Mouse (Mus musculus) embryonic facial prominence, embryonic 13.5 days (tissue): ENCODE results near the gene Tspan11. TPM values are rescaled to one million over a fixed set of nuclear protein-coding genes. Genes with fewer than 3 reads are reported as not detected.

Experiments
- ATAC-seq: fragments of 200-750 bp; cut with Nextera tagmentation; 2 replicates; pipeline ENCODE4 v1.8.0; 2017; ENCODE audit warnings: low read depth; ENCODE audit not compliant: insufficient number of reproducible peaks, insufficient read depth, low FRiP score, low TSS enrichment
- H3K27ac ChIP-seq: fragments of 300-500 bp; sonication (generic); 2 replicates; pipeline ENCODE4 v1.5.1; 2015; ENCODE audit warnings: moderate library complexity, mild to moderate bottlenecking, inconsistent platforms
- H3K27me3 ChIP-seq: fragments of 300-500 bp; sonication (generic); 2 replicates; pipeline ENCODE4 v1.6.1; 2015; ENCODE audit warnings: mild to moderate bottlenecking, inconsistent platforms
- H3K36me3 ChIP-seq: fragments of 300-500 bp; sonication (generic); 2 replicates; pipeline ENCODE4 v1.6.1; 2015; ENCODE audit warnings: mild to moderate bottlenecking, inconsistent platforms
- H3K4me1 ChIP-seq: fragments of 300-500 bp; sonication (generic); 2 replicates; pipeline ENCODE4 v1.6.1; 2015; ENCODE audit warnings: inconsistent platforms
- H3K4me2 ChIP-seq: fragments of 300-500 bp; sonication (generic); 2 replicates; pipeline ENCODE4 v1.6.1; 2015; ENCODE audit warnings: moderate library complexity, mild to moderate bottlenecking, inconsistent platforms
- H3K4me3 ChIP-seq: fragments of 300-500 bp; sonication (generic); 2 replicates; pipeline ENCODE4 v1.5.1; 2015; ENCODE audit warnings: mild to moderate bottlenecking, inconsistent platforms
- H3K9ac ChIP-seq: fragments of 300-500 bp; sonication (generic); 2 replicates; pipeline ENCODE4 v1.6.1; 2015; ENCODE audit warnings: mild to moderate bottlenecking, inconsistent platforms
- H3K9me3 ChIP-seq: fragments of 300-500 bp; sonication (generic); 2 replicates; pipeline ENCODE4 v1.6.1; 2016; ENCODE audit warnings: inconsistent platforms
- WGBS: fragments of 180-500 bp; shearing (Covaris S2); methylation state at CpG from one replicate; pipeline ENCODE4 v1.1.7; 2015; ENCODE audit warnings: mixed read lengths; 5-methylcytosine and 5-hydroxymethylcytosine counted together
- polyA plus RNA-seq: library from polyadenylated mRNA; unstranded; fragments of >200 nt; fragmentation: Nextera tagmentation; extraction: Ambion mirVana; gene quantifications from 2 replicates; pipeline ENCODE4 v1.2.1, GENCODE M21; 2015

Tspan11 gene
- polyA plus RNA-seq, 1 experiment from 2014 or later, result 30.3 TPM

- Histone ChIP-seq H3K27me3 (no peaks in the 10 kb centered on the region), H3K9ac (no peak overlapping the region), H3K4me1 (peaks cover 16% of the 10 kb centered on the region), H3K9me3 (no peaks in the 10 kb centered on the region), H3K27ac (no peak overlapping the region), H3K4me2 (no peak overlapping the region), H3K4me3 (no peak overlapping the region), H3K36me3 (peaks cover 14% of the 10 kb centered on the region)
- WGBS, result 54% methylated on average over 5 of the region's 5 CpGs
- ATAC-seq, result no peak
Observed at GRCm38 (mm10) chr6:127970848-127971247, 83.5 kb downstream of the Tspan11 start.

GRCm38 (mm10) chr6:127971931-127972330 lies 84.5 kb downstream of the Tspan11 start:
- WGBS, result 76% methylated on average over 5 of the region's 5 CpGs

GRCm38 (mm10) chr6:127973553-127973952 lies 86.2 kb downstream of the Tspan11 start:
- WGBS, result 58% methylated on average over 6 of the region's 6 CpGs
- no peak overlapping the region for H3K9ac ChIP-seq
- H3K4me3 ChIP-seq, result no peak overlapping the region
- H3K27ac ChIP-seq, result peak overlapping the region; percentile 40; the same call in 1 of the 2 replicates
- no peaks in the 10 kb centered on the region for H3K9me3 ChIP-seq
- peaks cover 13% of the 10 kb centered on the region for H3K4me1 ChIP-seq
- H3K36me3 ChIP-seq, result peaks cover 4% of the 10 kb centered on the region; the same call in 1 of the 2 replicates
- H3K27me3 ChIP-seq, result no peaks in the 10 kb centered on the region
- no peak overlapping the region for H3K4me2 ChIP-seq
- ATAC-seq, result no peak

More at GRCm38 (mm10) chr6:127971931-127972330, 84.5 kb downstream of the Tspan11 start:
- no peak overlapping the region for H3K9ac ChIP-seq
- no peak overlapping the region for H3K27ac ChIP-seq
- H3K36me3 ChIP-seq, result peaks cover 3% of the 10 kb centered on the region; the same call in 1 of the 2 replicates
- H3K4me1 ChIP-seq, result peaks cover 15% of the 10 kb centered on the region
- no peak overlapping the region for H3K4me2 ChIP-seq
- ATAC-seq, result no peak
- H3K27me3 ChIP-seq, result no peaks in the 10 kb centered on the region
- no peaks in the 10 kb centered on the region for H3K9me3 ChIP-seq
- H3K4me3 ChIP-seq, result no peak overlapping the region

GRCm38 (mm10) chr6:127974000-127974399 lies 86.6 kb downstream of the Tspan11 start:
- ATAC-seq, result no peak
- Histone ChIP-seq H3K27ac (peak overlapping the region; percentile 40; the same call in 1 of the 2 replicates), H3K4me1 (peaks cover 17% of the 10 kb centered on the region), H3K4me3 (no peak overlapping the region), H3K4me2 (no peak overlapping the region), H3K36me3 (peaks cover 4% of the 10 kb centered on the region; the same call in 1 of the 2 replicates), H3K9me3 (no peaks in the 10 kb centered on the region), H3K27me3 (no peaks in the 10 kb centered on the region), H3K9ac (no peak overlapping the region)
- 54% methylated on average over 9 of the region's 9 CpGs for WGBS

GRCm38 (mm10) chr6:127976695-127977094 lies 89.3 kb downstream of the Tspan11 start:
- no peak overlapping the region for H3K9ac ChIP-seq
- peaks cover 4% of the 10 kb centered on the region; the same call in 1 of the 2 replicates for H3K36me3 ChIP-seq
- ATAC-seq, result no peak
- H3K4me1 ChIP-seq, result peaks cover 26% of the 10 kb centered on the region
- no peaks in the 10 kb centered on the region for H3K27me3 ChIP-seq
- H3K9me3 ChIP-seq, result no peaks in the 10 kb centered on the region
- 79% methylated on average over 6 of the region's 6 CpGs for WGBS
- no peak overlapping the region for H3K4me2 ChIP-seq
- no peak overlapping the region for H3K4me3 ChIP-seq
- H3K27ac ChIP-seq, result no peak overlapping the region

- peaks cover 21% of the 10 kb centered on the region for H3K4me1 ChIP-seq
- H3K9ac ChIP-seq, result no peak overlapping the region
- H3K4me3 ChIP-seq, result no peak overlapping the region
- WGBS, result 74% methylated on average over 20 of the region's 20 CpGs
- H3K27ac ChIP-seq, result no peak overlapping the region
- H3K9me3 ChIP-seq, result no peaks in the 10 kb centered on the region
- no peaks in the 10 kb centered on the region for H3K27me3 ChIP-seq
- ATAC-seq, result no peak
- H3K36me3 ChIP-seq, result peaks cover 4% of the 10 kb centered on the region; the same call in 1 of the 2 replicates
- H3K4me2 ChIP-seq, result no peak overlapping the region
Observed at GRCm38 (mm10) chr6:127978941-127979340, 91.6 kb downstream of the Tspan11 start.

GRCm38 (mm10) chr6:127979831-127980230 lies 92.4 kb downstream of the Tspan11 start:
- WGBS, result 91% methylated on average over 5 of the region's 5 CpGs
- peaks cover 19% of the 10 kb centered on the region for H3K4me1 ChIP-seq
- H3K27ac ChIP-seq, result no peak overlapping the region

GRCm38 (mm10) chr6:127980381-127981045 lies 93.1 kb downstream of the Tspan11 start:
- no peak for ATAC-seq
- Histone ChIP-seq H3K4me1 (peaks cover 24% of the 10 kb centered on the region), H3K9ac (no peak overlapping the region), H3K27me3 (no peaks in the 10 kb centered on the region), H3K4me2 (no peak overlapping the region), H3K4me3 (no peak overlapping the region), H3K36me3 (peaks cover 7% of the 10 kb centered on the region; the same call in 1 of the 2 replicates), H3K27ac (0 out of 2 replicates have a peak overlapping the region, but pooled peaks have one; percentile 13), H3K9me3 (no peaks in the 10 kb centered on the region)
- WGBS, result 65% methylated on average over 11 of the region's 11 CpGs

More at GRCm38 (mm10) chr6:127979831-127980230, 92.4 kb downstream of the Tspan11 start:
- H3K4me2 ChIP-seq, result no peak overlapping the region
- no peak overlapping the region for H3K9ac ChIP-seq
- H3K4me3 ChIP-seq, result no peak overlapping the region
- ATAC-seq, result no peak
- H3K36me3 ChIP-seq, result peaks cover 7% of the 10 kb centered on the region; the same call in 1 of the 2 replicates
- no peaks in the 10 kb centered on the region for H3K9me3 ChIP-seq
- H3K27me3 ChIP-seq, result no peaks in the 10 kb centered on the region

GRCm38 (mm10) chr6:127981176-127981575 lies 93.8 kb downstream of the Tspan11 start:
- Histone ChIP-seq H3K36me3 (peaks cover 7% of the 10 kb centered on the region; the same call in 1 of the 2 replicates), H3K27me3 (no peaks in the 10 kb centered on the region), H3K9ac (no peak overlapping the region), H3K4me2 (no peak overlapping the region), H3K27ac (0 out of 2 replicates have a peak overlapping the region, but pooled peaks have one; percentile 13), H3K4me3 (no peak overlapping the region), H3K4me1 (peaks cover 29% of the 10 kb centered on the region), H3K9me3 (no peaks in the 10 kb centered on the region)
- WGBS, result 61% methylated on average over 8 of the region's 8 CpGs
- no peak for ATAC-seq

- 24% methylated on average over 9 of the region's 9 CpGs for WGBS
- 0 out of 2 replicates have a peak overlapping the region, but pooled peaks have one; percentile 40 for H3K9ac ChIP-seq
- H3K27ac ChIP-seq, result no peak overlapping the region
- no peak overlapping the region for H3K4me3 ChIP-seq
- H3K4me1 ChIP-seq, result peaks cover 35% of the 10 kb centered on the region
- ATAC-seq, result no peak
- H3K36me3 ChIP-seq, result 0 out of 2 replicates have a peak, but pooled peaks cover 10% of the 10 kb centered on the region
- no peaks in the 10 kb centered on the region for H3K27me3 ChIP-seq
- H3K9me3 ChIP-seq, result no peaks in the 10 kb centered on the region
- no peak overlapping the region for H3K4me2 ChIP-seq
Observed at GRCm38 (mm10) chr6:127986357-127986756, 99.0 kb downstream of the Tspan11 start.

- Histone ChIP-seq H3K27ac (no peak overlapping the region), H3K27me3 (no peaks in the 10 kb centered on the region), H3K4me2 (no peak overlapping the region), H3K4me1 (peaks cover 37% of the 10 kb centered on the region), H3K36me3 (peaks cover 11% of the 10 kb centered on the region; the same call in 1 of the 2 replicates), H3K9ac (no peak overlapping the region), H3K4me3 (no peak overlapping the region), H3K9me3 (no peaks in the 10 kb centered on the region)
- 95% methylated on average over 14 of the region's 14 CpGs for WGBS
- no peak for ATAC-seq
Observed at GRCm38 (mm10) chr6:127987374-127987773, 100.0 kb downstream of the Tspan11 start.
